ENCODE assay signal across 9 mouse cellular contexts in the genomic region with DNA sequence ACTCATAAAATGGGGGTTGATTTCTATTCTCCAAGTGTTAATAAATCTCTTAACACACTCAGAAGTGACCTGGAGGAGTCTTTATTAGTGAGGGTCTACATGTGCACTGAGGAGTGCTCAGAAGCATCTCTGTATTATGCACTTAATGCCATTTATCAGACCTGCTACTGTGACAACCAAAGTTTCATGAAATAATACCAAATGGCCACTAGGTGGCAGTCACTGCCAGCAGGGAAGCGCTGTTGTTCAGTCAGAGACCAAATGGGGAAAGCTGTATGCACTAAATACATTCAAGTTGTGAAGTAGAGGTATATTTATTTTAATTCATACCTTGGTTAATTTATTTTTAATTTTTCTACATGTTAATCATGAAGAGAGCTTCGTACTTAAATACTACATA. TPM values are rescaled to one million over a fixed set of nuclear protein-coding genes. Genes with fewer than 3 reads are reported as not detected.
DNase-seq lines count a peak whose midpoint lies in the region; ATAC-seq and TF ChIP-seq lines count a peak whose summit lies in the region.
"Had no signal": no experiment of that assay in that cellular context is flagged by ENCODE, and none has a peak within 500 bp of the region (broad histone marks: within the 10 kb centered on the region; RNA-seq: fewer than 3 reads in every experiment).

No protein-coding gene starts in this region.

- peak; percentile 50 to 63 for DNase-seq in heart, postnatal 10 days
- no peak for DNase-seq in heart, postnatal 25 days (ENCODE audit: low spot score)
- peak; percentile 46 for DNase-seq in ES-E14 (ENCODE audit: low read depth, low spot score)
- peak; percentile 87 for DNase-seq in forebrain, embryonic 14.5 days (ENCODE audit: low spot score)
- DNase-seq in lung, postnatal 14 days = peak; percentile 41

- WGBS in forebrain, embryonic 14.5 days = 0% methylated on average over 2 of the region's 2 CpGs
- 0% methylated on average over 2 of the region's 2 CpGs for WGBS in kidney, embryonic 14.5 days
- WGBS in small intestine, adult 2 months = 2% methylated on average over 2 of the region's 2 CpGs

- H3K9me3 ChIP-seq in ES-E14 (ENCODE audit: control insufficient read depth, insufficient read depth, low read depth, low read length) = no peaks in the 10 kb centered on the region
- H3K9me3 ChIP-seq in forebrain, embryonic 14.5 days (replicated peaks; ENCODE audit: control insufficient read depth, low read length) = no peaks in the 10 kb centered on the region
- no peaks in the 10 kb centered on the region for H3K9me3 ChIP-seq in kidney, embryonic 14.5 days (ENCODE audit: control insufficient read depth, low read length)

- intact Hi-C loops in heart, postnatal 10 days (cut with DNase I) = loop anchor here (2.0 to 10.0 kb wide), 3 partner anchors 60 to 284 kb away; partner anchors contain the start of genes Chrm5 and Nutm1
- intact Hi-C loops in heart, postnatal 25 days (cut with DNase I) = loop anchor here (2.0 kb wide), 2 partner anchors 20 to 284 kb away; partner anchors contain the start of gene Chrm5

- no peaks in the 10 kb centered on the region for H3K27me3 ChIP-seq in forebrain, embryonic 14.5 days (replicated peaks; ENCODE audit: control insufficient read depth, insufficient read depth, low read length)
- no peaks in the 10 kb centered on the region for H3K27me3 ChIP-seq in kidney, embryonic 14.5 days (ENCODE audit: control insufficient read depth, insufficient read depth, low read length)
- H3K27me3 ChIP-seq in small intestine, adult 2 months (ENCODE audit: control insufficient read depth, insufficient read depth, low read length) = no peaks in the 10 kb centered on the region

- no peaks in the 10 kb centered on the region for H3K36me3 ChIP-seq in ES-E14 (ENCODE audit: control insufficient read depth, insufficient read depth, low read length, poor library complexity, severe bottlenecking)
- no peaks in the 10 kb centered on the region for H3K36me3 ChIP-seq in forebrain, embryonic 14.5 days (ENCODE audit: control insufficient read depth, insufficient read depth, low read length)
- H3K36me3 ChIP-seq in kidney, embryonic 14.5 days (ENCODE audit: control insufficient read depth, insufficient read depth, low read length) = no peaks in the 10 kb centered on the region
- H3K36me3 ChIP-seq in small intestine, adult 2 months (ENCODE audit: control insufficient read depth, insufficient read depth, low read length) = no peaks in the 10 kb centered on the region

- no peak overlapping the region for H3K27ac ChIP-seq in ES-E14 (ENCODE audit: insufficient read depth, low read depth, low read length, poor library complexity, severe bottlenecking)
- no peak overlapping the region for H3K27ac ChIP-seq in forebrain, embryonic 14.5 days (ENCODE audit: low read depth, low read length)
- H3K27ac ChIP-seq in kidney, embryonic 14.5 days (ENCODE audit: low read depth, low read length) = no peak overlapping the region
- H3K27ac ChIP-seq in small intestine, adult 2 months (ENCODE audit: insufficient read depth, low read depth, low read length) = no peak overlapping the region
- H3K27ac ChIP-seq: macrophage had no signal

- H3K4me2 ChIP-seq in forebrain, embryonic 14.5 days (ENCODE audit: low read length) = no peak overlapping the region
- no peak overlapping the region for H3K4me2 ChIP-seq in kidney, embryonic 14.5 days (replicated peaks; ENCODE audit: low read depth, low read length)

- TF ChIP-seq CTCF in small intestine, adult 2 months (IDR thresholded peaks at IDR 0.05; ENCODE audit: extremely low read depth, insufficient read length, insufficient replicate concordance, low read depth, low read length) = peak; percentile 80; the same call in 1 of the 2 replicates

- ATAC-seq in cerebellum, adult (ENCODE audit: insufficient number of reproducible peaks, low FRiP score, low TSS enrichment) = peak; percentile 82
- ATAC-seq in forebrain, embryonic 14.5 days = peak; percentile 77; the same call in 1 of the 2 replicates
- peak; percentile 64; the same call in 1 of the 2 replicates for ATAC-seq in kidney, embryonic 14.5 days (ENCODE audit: low FRiP score, low TSS enrichment)

- TF ChIP-seq POLR2A in small intestine, adult 2 months (IDR thresholded peaks at IDR 0.05; ENCODE audit: low read depth, low read length) = no peak

- in situ Hi-C loops in ES-E14 (cut with MboI; ENCODE audit: low sequenced_read_pairs in 2 of 2, unreplicated experiment in 2 of 2) = no loop called here

- H3K4me1 ChIP-seq in ES-E14 (ENCODE audit: control insufficient read depth in 2 of 2, insufficient read depth in 2 of 2, low read length in 2 of 2, poor library complexity in 1 of 2) = no peaks in the 10 kb centered on the region
- H3K4me1 ChIP-seq in forebrain, embryonic 14.5 days (ENCODE audit: control insufficient read depth, insufficient read depth, low read length) = no peaks in the 10 kb centered on the region
- H3K4me1 ChIP-seq in kidney, embryonic 14.5 days (ENCODE audit: control insufficient read depth, insufficient read depth, low read length) = no peaks in the 10 kb centered on the region
- no peaks in the 10 kb centered on the region for H3K4me1 ChIP-seq in small intestine, adult 2 months (ENCODE audit: control insufficient read depth, insufficient read depth, insufficient read length, low read length)

- H3K9ac ChIP-seq in ES-E14 (ENCODE audit: insufficient read depth, low read depth, low read length, poor library complexity, severe bottlenecking) = no peak overlapping the region
- no peak overlapping the region for H3K9ac ChIP-seq in forebrain, embryonic 14.5 days (ENCODE audit: low read length)
- no peak overlapping the region for H3K9ac ChIP-seq in kidney, embryonic 14.5 days (ENCODE audit: low read depth, low read length)

- H3K4me3 ChIP-seq in ES-E14 (ENCODE audit: insufficient read depth in 1 of 2, low read depth in 1 of 2, low read length in 2 of 2, poor library complexity in 1 of 2, severe bottlenecking in 1 of 2) = no peak overlapping the region
- H3K4me3 ChIP-seq in forebrain, embryonic 14.5 days (ENCODE audit: low read depth, low read length) = no peak overlapping the region
- no peak overlapping the region for H3K4me3 ChIP-seq in kidney, embryonic 14.5 days (ENCODE audit: low read length)
- no peak overlapping the region for H3K4me3 ChIP-seq in small intestine, adult 2 months (ENCODE audit: low read depth, low read length)

TF ChIP-seq in ES-E14, 5 proteins besides CTCF, POLR2A, EP300 and RAD21:
- TF ChIP-seq CHD2 (IDR thresholded peaks at IDR 0.05; ENCODE audit: low read depth, low read length) (no peak), ZC3H11A (IDR thresholded peaks at IDR 0.05; ENCODE audit: borderline replicate concordance, low read depth, low read length) (peak; percentile 86)
TF ChIP-seq in ES-E14: peak in this region for 1.

RNA-seq across cellular contexts. Expression of gene Lpcat4, which starts 42.4 kb away (rescaled TPM):
- total RNA-seq in heart, postnatal 10 days (2021) = 1 to 10 TPM; 5.8 to 6.0 TPM
- total RNA-seq in heart, postnatal 25 days (2021) = 1 to 10 TPM; 2.6 to 3.3 TPM
- total RNA-seq in ES-E14 (2012; rRNA removed) = 15.8 and 25.0 TPM in 2 replicates
- polyA plus RNA-seq in forebrain, embryonic 14.5 days (2014; fragmentation: Nextera tagmentation; extraction: Ambion mirVana) = 8.1 and 13.0 TPM in 2 replicates
- polyA plus RNA-seq in kidney, embryonic 14.5 days (2014; fragmentation: Nextera tagmentation; extraction: Ambion mirVana) = 17.1 and 24.3 TPM in 2 replicates
- polyA plus RNA-seq in small intestine, adult 2 months (2012; rRNA removed) = 28.5 and 38.7 TPM in 2 replicates

RNA-seq across cellular contexts. Expression of gene Olfr1318, which starts 42.9 kb away (rescaled TPM):
- not detected for total RNA-seq in heart, postnatal 10 days (2021)
- not detected for total RNA-seq in heart, postnatal 25 days (2021)
- total RNA-seq in ES-E14 (2012; rRNA removed) = not detected in 2 replicates
- not detected in 2 replicates for polyA plus RNA-seq in forebrain, embryonic 14.5 days (2014; fragmentation: Nextera tagmentation; extraction: Ambion mirVana)
- polyA plus RNA-seq in kidney, embryonic 14.5 days (2014; fragmentation: Nextera tagmentation; extraction: Ambion mirVana) = 0.09 TPM in 1 of 2 replicates, not detected in the other
- polyA plus RNA-seq in small intestine, adult 2 months (2012; rRNA removed) = not detected in 2 replicates
- polyA plus RNA-seq: macrophage had no signal

RNA-seq across cellular contexts. Expression of gene Olfr1317, which starts 56.7 kb away (rescaled TPM):
- total RNA-seq in heart, postnatal 10 days (2021) = not detected
- total RNA-seq in heart, postnatal 25 days (2021) = not detected
- total RNA-seq in ES-E14 (2012; rRNA removed) = not detected in 2 replicates
- not detected in 2 replicates for polyA plus RNA-seq in forebrain, embryonic 14.5 days (2014; fragmentation: Nextera tagmentation; extraction: Ambion mirVana)
- polyA plus RNA-seq in kidney, embryonic 14.5 days (2014; fragmentation: Nextera tagmentation; extraction: Ambion mirVana) = not detected in 2 replicates
- not detected in 2 replicates for polyA plus RNA-seq in small intestine, adult 2 months (2012; rRNA removed)
- polyA plus RNA-seq: macrophage had no signal
